Mouse (Mus musculus) testis, adult 2 months (tissue): ENCODE measurements around the gene Cd200r4.

Source experiments
- CTCF ChIP-seq: fragments of 200-500 bp; IDR thresholded peaks from 2 replicates; pipeline ENCODE4 v1.5.1; 2012; ENCODE audit warnings: low read depth, mild to moderate bottlenecking, inconsistent platforms, low read length, moderate library complexity; ENCODE audit not compliant: control insufficient read depth, insufficient read depth, insufficient replicate concordance
- POLR2A ChIP-seq: fragments of 200-500 bp; IDR thresholded peaks from 2 replicates; pipeline ENCODE4 v1.6.1; 2012; ENCODE audit warnings: low read depth, mild to moderate bottlenecking, inconsistent platforms, low read length, moderate library complexity; ENCODE audit not compliant: control insufficient read depth

DNA sequence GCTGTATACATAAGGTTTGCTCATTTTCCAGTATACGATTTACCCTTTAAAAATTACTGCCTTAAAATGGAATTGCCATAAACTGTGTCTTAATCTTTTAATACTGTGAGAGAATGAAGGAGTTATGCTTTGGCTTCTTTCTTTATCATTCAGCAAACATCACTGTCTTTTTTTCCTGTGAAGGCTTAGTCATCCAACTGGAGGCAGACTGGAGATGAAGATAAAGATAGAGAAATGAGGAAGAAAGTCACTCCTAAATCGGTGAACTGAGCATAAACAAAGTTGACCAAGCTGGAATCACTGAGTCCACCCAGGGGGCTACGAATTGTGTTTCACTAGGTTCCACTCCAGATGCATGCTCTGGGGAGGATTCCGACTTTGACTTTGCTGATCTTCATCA, 9.0 kb downstream of the Cd200r4 start:
- TF ChIP-seq CTCF: no peak
- no peak for TF ChIP-seq POLR2A
